Mouse (Mus musculus): Measurements from ENCODE around the gene Cox19. TPM values are rescaled to one million over a fixed set of nuclear protein-coding genes. Genes with fewer than 3 reads are reported as not detected.
A peak's percentile ranks its signal among the peaks of the same experiment; 100 is the strongest.

Cox19 gene
- polyA plus RNA-seq, 2 experiments: 77.8 to 108 TPM

DNA sequence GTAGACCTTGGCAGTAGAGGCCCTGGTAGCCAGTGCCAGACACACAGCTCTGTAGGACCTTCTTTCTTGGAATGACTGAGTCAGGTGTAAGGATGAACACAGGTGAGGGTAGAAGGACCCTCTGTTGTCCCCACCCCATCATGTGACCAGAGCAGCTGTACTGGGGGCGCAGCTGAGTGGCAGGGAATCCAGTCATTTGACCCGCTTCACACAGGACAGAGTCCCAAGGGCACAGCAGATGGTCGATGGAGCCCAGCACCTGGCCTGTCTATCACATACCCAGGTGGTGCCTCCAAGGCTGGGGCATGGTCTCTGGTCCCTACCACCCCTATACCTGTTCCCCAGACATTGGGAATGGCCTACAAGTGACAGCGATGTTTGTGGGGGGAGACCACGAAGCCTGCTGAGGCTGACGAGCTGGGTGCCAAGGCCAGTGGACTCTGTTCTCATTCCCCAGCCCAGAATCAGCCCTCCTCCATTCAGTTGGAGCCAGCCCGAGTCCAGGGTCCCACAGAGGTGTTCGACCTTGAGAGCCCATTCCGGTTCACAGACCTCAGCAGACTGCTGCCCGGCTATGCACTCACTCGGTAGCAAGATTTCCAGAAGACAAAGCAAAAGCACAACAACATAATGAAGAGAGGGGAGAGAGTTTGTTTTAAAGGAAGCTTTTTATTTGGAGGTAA lies 17.6 kb upstream of the Cox19 start:
- Histone ChIP-seq H3K36me3 (ENCODE audit: control insufficient read depth, insufficient read depth, low read length) (no peaks in the 10 kb centered on the region), H3K4me2 (replicated peaks; ENCODE audit: low read depth, low read length, severe bottlenecking) (no peak overlapping the region), H3K27me3 (ENCODE audit: control insufficient read depth, insufficient read depth, low read length) (no peaks in the 10 kb centered on the region), H3K27ac (replicated peaks; ENCODE audit: low read depth, low read length) (no peak overlapping the region), H3K9me3 (ENCODE audit: control insufficient read depth, low read length) (no peaks in the 10 kb centered on the region), H3K4me1 (ENCODE audit: control insufficient read depth, insufficient read depth, low read length) (peaks cover 29% of the 10 kb centered on the region), H3K9ac (ENCODE audit: low read depth, low read length, severe bottlenecking) (no peak overlapping the region), H3K4me3 (replicated peaks; ENCODE audit: low read length) (no peak overlapping the region)
- DNase-seq (ENCODE audit: low spot score) (no peak), ATAC-seq (ENCODE audit: low FRiP score, low read depth) (no peak)
- WGBS: 81% methylated on average over 11 of the region's 11 CpGs
- no peak for TF ChIP-seq POLR2A (IDR thresholded peaks at IDR 0.05; ENCODE audit: borderline replicate concordance, extremely low read depth, insufficient read depth, insufficient read length)

DNA sequence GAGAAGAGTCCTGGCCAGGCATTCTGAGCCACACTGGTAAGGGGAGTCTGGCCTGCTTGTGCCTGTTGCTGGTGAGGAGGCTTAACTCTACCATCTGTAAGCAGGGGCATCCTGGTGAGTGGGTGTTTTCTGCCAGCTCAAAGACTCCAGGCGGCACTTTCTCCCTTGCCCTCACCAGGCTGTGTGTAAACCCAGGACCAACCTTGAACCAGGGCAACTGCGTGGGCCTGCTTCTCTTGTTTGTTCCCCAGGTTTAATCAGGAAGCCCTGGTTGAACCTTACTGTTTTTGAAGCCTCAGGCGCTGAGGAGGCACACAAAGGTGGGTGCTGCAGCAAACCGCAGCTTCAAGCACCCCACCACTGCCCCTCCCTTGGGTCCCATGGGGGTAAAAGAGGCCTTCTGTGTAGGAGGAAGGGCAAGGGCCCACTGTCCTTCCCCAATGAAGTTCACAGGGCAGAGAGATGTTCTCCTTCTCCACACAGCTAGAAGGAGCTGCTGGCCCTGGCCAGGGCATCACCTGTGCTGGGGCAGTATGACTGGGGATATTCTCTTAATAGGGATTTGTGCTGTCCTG lies 16.8 kb upstream of the Cox19 start:
- no peak for DNase-seq (ENCODE audit: low spot score)
- no peak for TF ChIP-seq POLR2A (IDR thresholded peaks at IDR 0.05; ENCODE audit: borderline replicate concordance, extremely low read depth, insufficient read depth, insufficient read length)

DNA sequence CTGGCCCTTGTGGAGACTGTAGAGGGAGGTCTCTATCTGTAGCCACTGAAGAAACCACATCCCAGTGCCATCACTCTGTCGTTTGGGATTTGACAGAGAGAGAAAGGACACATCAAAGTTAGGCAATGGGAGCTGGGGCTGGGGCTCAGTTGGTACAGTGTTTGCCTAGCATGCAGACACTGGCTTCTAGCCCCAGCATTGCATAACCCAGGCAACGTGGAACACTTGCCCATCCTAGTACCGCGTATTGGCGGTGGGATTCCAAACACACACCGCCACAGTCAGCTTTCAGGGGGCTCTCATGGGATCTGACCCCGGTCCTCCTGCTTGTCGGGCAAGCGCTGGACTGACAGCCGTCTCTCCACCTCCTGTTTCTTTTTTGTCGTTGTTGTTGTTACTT lies 15.3 kb upstream of the Cox19 start:
- H3K27ac ChIP-seq (replicated peaks; ENCODE audit: low read depth, low read length): no peak overlapping the region
- 78% methylated on average over 11 of the region's 11 CpGs for WGBS
- no peak overlapping the region for H3K9ac ChIP-seq (ENCODE audit: low read depth, low read length, severe bottlenecking)

More for the DNA sequence above, 16.8 kb upstream of the Cox19 start:
- Histone ChIP-seq H3K36me3 (ENCODE audit: control insufficient read depth, insufficient read depth, low read length) (no peaks in the 10 kb centered on the region), H3K27me3 (ENCODE audit: control insufficient read depth, insufficient read depth, low read length) (no peaks in the 10 kb centered on the region), H3K9me3 (ENCODE audit: control insufficient read depth, low read length) (no peaks in the 10 kb centered on the region), H3K4me1 (ENCODE audit: control insufficient read depth, insufficient read depth, low read length) (peaks cover 29% of the 10 kb centered on the region), H3K27ac (replicated peaks; ENCODE audit: low read depth, low read length) (no peak overlapping the region), H3K4me2 (replicated peaks; ENCODE audit: low read depth, low read length, severe bottlenecking) (no peak overlapping the region), H3K4me3 (replicated peaks; ENCODE audit: low read length) (no peak overlapping the region), H3K9ac (ENCODE audit: low read depth, low read length, severe bottlenecking) (no peak overlapping the region)
- ATAC-seq (ENCODE audit: low FRiP score, low read depth): no peak
- 88% methylated on average over 4 of the region's 4 CpGs for WGBS

DNA sequence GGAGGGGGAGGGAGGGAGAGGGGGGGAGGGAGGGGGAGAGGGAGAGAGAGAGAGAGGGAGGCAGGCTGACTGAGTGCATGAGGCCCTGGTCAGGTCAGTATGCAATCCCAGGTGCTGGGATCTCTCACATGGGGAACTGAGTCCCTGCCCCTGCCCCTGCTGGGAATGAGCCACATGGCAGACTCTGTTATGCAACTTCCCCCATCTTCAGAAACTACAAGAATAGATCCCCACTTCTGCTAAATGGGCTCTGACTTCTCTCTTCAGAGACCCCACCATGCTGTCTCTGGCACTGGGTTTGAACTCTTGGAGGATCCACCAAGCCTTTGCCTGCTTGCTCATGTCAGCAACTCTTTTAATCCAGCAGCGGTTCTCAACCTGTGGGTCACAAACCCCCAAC lies 14.6 kb upstream of the Cox19 start:
- WGBS: 86% methylated on average over 1 of the region's 1 CpGs
- H3K9me3 ChIP-seq (ENCODE audit: control insufficient read depth, low read length): no peaks in the 10 kb centered on the region
- H3K36me3 ChIP-seq (ENCODE audit: control insufficient read depth, insufficient read depth, low read length): peaks cover 6% of the 10 kb centered on the region
- no peak overlapping the region for H3K9ac ChIP-seq (ENCODE audit: low read depth, low read length, severe bottlenecking)
- H3K4me1 ChIP-seq (ENCODE audit: control insufficient read depth, insufficient read depth, low read length): peaks cover 15% of the 10 kb centered on the region
- no peak for ATAC-seq (ENCODE audit: low FRiP score, low read depth)
- no peak for TF ChIP-seq POLR2A (IDR thresholded peaks at IDR 0.05; ENCODE audit: borderline replicate concordance, extremely low read depth, insufficient read depth, insufficient read length)
- H3K27ac ChIP-seq (replicated peaks; ENCODE audit: low read depth, low read length): no peak overlapping the region
- H3K4me3 ChIP-seq (replicated peaks; ENCODE audit: low read length): no peak overlapping the region
- no peak for DNase-seq (ENCODE audit: low spot score)
- H3K4me2 ChIP-seq (replicated peaks; ENCODE audit: low read depth, low read length, severe bottlenecking): no peak overlapping the region
- H3K27me3 ChIP-seq (ENCODE audit: control insufficient read depth, insufficient read depth, low read length): no peaks in the 10 kb centered on the region

More for the DNA sequence above, 15.3 kb upstream of the Cox19 start:
- no peak overlapping the region for H3K4me2 ChIP-seq (replicated peaks; ENCODE audit: low read depth, low read length, severe bottlenecking)
- no peaks in the 10 kb centered on the region for H3K27me3 ChIP-seq (ENCODE audit: control insufficient read depth, insufficient read depth, low read length)
- no peak overlapping the region for H3K4me3 ChIP-seq (replicated peaks; ENCODE audit: low read length)
- H3K36me3 ChIP-seq (ENCODE audit: control insufficient read depth, insufficient read depth, low read length): peaks cover 6% of the 10 kb centered on the region
- H3K9me3 ChIP-seq (ENCODE audit: control insufficient read depth, low read length): no peaks in the 10 kb centered on the region
- peaks cover 21% of the 10 kb centered on the region for H3K4me1 ChIP-seq (ENCODE audit: control insufficient read depth, insufficient read depth, low read length)
- ATAC-seq (ENCODE audit: low FRiP score, low read depth) (no peak), DNase-seq (ENCODE audit: low spot score) (no peak)
- no peak for TF ChIP-seq POLR2A (IDR thresholded peaks at IDR 0.05; ENCODE audit: borderline replicate concordance, extremely low read depth, insufficient read depth, insufficient read length)

DNA sequence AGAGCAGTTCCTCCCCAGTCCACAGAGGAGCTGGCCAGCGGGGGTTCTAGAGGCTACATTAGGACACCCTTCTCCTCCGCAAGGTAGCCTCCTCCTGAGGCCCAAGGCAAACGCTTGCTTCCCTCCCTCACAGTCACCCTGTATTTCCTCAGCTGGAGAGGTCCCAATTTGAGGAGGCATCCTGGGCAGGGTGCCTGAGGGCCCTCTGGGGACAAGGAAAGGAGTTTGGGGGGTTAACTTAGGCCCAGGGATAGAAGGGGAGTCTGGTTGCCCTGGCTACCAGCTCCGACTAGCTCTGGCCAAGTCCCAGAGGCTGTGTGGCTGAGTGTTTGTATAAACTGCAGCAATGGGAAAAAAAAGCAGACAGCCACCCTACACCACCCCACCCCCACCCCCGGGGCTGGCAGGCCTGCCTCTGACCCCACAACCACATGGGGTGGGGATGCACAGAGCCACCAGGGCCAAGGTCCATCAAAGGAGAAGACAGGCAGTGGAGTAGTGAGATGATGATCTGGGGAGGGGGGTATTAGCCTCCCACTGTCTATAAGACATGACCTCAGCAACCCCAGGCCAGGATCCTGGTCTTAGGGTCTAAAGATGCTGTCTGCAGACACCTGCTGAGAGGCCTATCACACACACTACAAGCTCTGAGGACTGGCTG lies 13.8 kb upstream of the Cox19 start:
- 27% methylated on average over 5 of the region's 5 CpGs for WGBS
- H3K9me3 ChIP-seq (ENCODE audit: control insufficient read depth, low read length): no peaks in the 10 kb centered on the region
- no peak overlapping the region for H3K4me3 ChIP-seq (replicated peaks; ENCODE audit: low read length)
- peaks cover 6% of the 10 kb centered on the region for H3K36me3 ChIP-seq (ENCODE audit: control insufficient read depth, insufficient read depth, low read length)
- 0 out of 2 replicates have a peak overlapping the region, but pooled peaks have one; percentile 26 for H3K27ac ChIP-seq (replicated peaks; ENCODE audit: low read depth, low read length)
- no peak for DNase-seq (ENCODE audit: low spot score)
- 0 out of 2 replicates have a peak overlapping the region, but pooled peaks have one; percentile 12 for H3K9ac ChIP-seq (ENCODE audit: low read depth, low read length, severe bottlenecking)
- peaks cover 11% of the 10 kb centered on the region; the same call in 1 of the 2 replicates for H3K4me1 ChIP-seq (ENCODE audit: control insufficient read depth, insufficient read depth, low read length)
- no peak for TF ChIP-seq POLR2A (IDR thresholded peaks at IDR 0.05; ENCODE audit: borderline replicate concordance, extremely low read depth, insufficient read depth, insufficient read length)
- no peaks in the 10 kb centered on the region for H3K27me3 ChIP-seq (ENCODE audit: control insufficient read depth, insufficient read depth, low read length)
- H3K4me2 ChIP-seq (replicated peaks; ENCODE audit: low read depth, low read length, severe bottlenecking): no peak overlapping the region
- no peak for ATAC-seq (ENCODE audit: low FRiP score, low read depth)

All from limb, embryonic 14.5 days (tissue).